Mouse (Mus musculus) ES-E14 (cell line): ENCODE data around the gene Tgm5. TPM values are rescaled to one million over a fixed set of nuclear protein-coding genes. Genes with fewer than 3 reads are reported as not detected.

ENCODE experiments used
- DNase-seq: peaks from one replicate; pipeline ENCODE4 v3.0.0-alpha.2; 2013; ENCODE audit warnings: low read depth, low spot score
- H3K27ac ChIP-seq: 2 replicates; pipeline ENCODE4 v1.5.1; 2012; ENCODE audit warnings: low read depth, mild to moderate bottlenecking, low read length, moderate library complexity, mixed read lengths; ENCODE audit not compliant: poor library complexity, insufficient read depth, severe bottlenecking
- H3K36me3 ChIP-seq: 2 replicates; pipeline ENCODE4 v1.6.1; 2012; ENCODE audit warnings: mild to moderate bottlenecking, low read length, moderate library complexity, mixed read lengths; ENCODE audit not compliant: control insufficient read depth, poor library complexity, insufficient read depth, severe bottlenecking
- H3K4me1 ChIP-seq, 2 experiments: fragments of 150-350 bp in 1 of 2; sonication (generic) in 1 of 2; 2 replicates each; pipeline ENCODE4 v1.6.1; 2012; ENCODE audit warnings: low read length in 2 of 2, mild to moderate bottlenecking in 1 of 2, mixed read lengths in 1 of 2; ENCODE audit not compliant: control insufficient read depth in 2 of 2, insufficient read depth in 2 of 2, poor library complexity in 1 of 2
- H3K4me3 ChIP-seq, 2 experiments: fragments of 150-350 bp in 1 of 2; sonication (generic) in 1 of 2; 2 replicates each; pipeline ENCODE4 v1.5.1; 2012; ENCODE audit warnings: low read length in 2 of 2, low read depth in 1 of 2, mild to moderate bottlenecking in 1 of 2, mixed read lengths in 1 of 2; ENCODE audit not compliant: insufficient read depth in 1 of 2, poor library complexity in 1 of 2, severe bottlenecking in 1 of 2
- H3K9ac ChIP-seq: 2 replicates; pipeline ENCODE4 v1.6.1; 2012; ENCODE audit warnings: low read depth, mild to moderate bottlenecking, low read length, mixed read lengths; ENCODE audit not compliant: poor library complexity, insufficient read depth, severe bottlenecking
- H3K9me3 ChIP-seq: fragments of 150-350 bp; sonication (generic); 2 replicates; pipeline ENCODE4 v1.6.1; 2012; ENCODE audit warnings: low read depth, mild to moderate bottlenecking, low read length; ENCODE audit not compliant: control insufficient read depth, insufficient read depth
- CHD2 ChIP-seq: IDR thresholded peaks from 2 replicates; pipeline ENCODE4 v1.6.1; 2014; ENCODE audit warnings: mild to moderate bottlenecking, low read depth, low read length, inconsistent platforms
- HCFC1 ChIP-seq: IDR thresholded peaks from 2 replicates; pipeline ENCODE4 v1.6.1; 2012; ENCODE audit warnings: low read length, inconsistent platforms, borderline replicate concordance; ENCODE audit not compliant: insufficient read depth
- MAFK ChIP-seq: IDR thresholded peaks from 2 replicates; pipeline ENCODE4 v1.6.1; 2014; ENCODE audit warnings: mild to moderate bottlenecking, low read depth, low read length, inconsistent platforms; ENCODE audit not compliant: insufficient read depth
- ZC3H11A ChIP-seq: IDR thresholded peaks from 2 replicates; pipeline ENCODE4 v1.6.1; 2012; ENCODE audit warnings: low read depth, mild to moderate bottlenecking, inconsistent platforms, low read length, borderline replicate concordance
- ZNF384 ChIP-seq: IDR thresholded peaks from 2 replicates; pipeline ENCODE4 v1.6.1; 2012; ENCODE audit warnings: low read depth, low read length, inconsistent platforms
- in situ Hi-C, 2 experiments: fragments of 600-800 bp; cut with MboI; formaldehyde crosslinking; loops; one replicate each; pipeline ENCODE4 v1.15.1; 2025; ENCODE audit warnings: low sequenced_read_pairs in 2 of 2, inconsistent platforms in 1 of 2; ENCODE audit not compliant: unreplicated experiment in 2 of 2
- total RNA-seq: library from RNA; depleted of rRNA; stranded (reverse); fragments of 300-350 nt; gene quantifications from 2 replicates; pipeline ENCODE4 v1.2.3, GENCODE M21; 2012

The Tgm5 gene
- total RNA-seq, 1 experiment = not detected

DNA sequence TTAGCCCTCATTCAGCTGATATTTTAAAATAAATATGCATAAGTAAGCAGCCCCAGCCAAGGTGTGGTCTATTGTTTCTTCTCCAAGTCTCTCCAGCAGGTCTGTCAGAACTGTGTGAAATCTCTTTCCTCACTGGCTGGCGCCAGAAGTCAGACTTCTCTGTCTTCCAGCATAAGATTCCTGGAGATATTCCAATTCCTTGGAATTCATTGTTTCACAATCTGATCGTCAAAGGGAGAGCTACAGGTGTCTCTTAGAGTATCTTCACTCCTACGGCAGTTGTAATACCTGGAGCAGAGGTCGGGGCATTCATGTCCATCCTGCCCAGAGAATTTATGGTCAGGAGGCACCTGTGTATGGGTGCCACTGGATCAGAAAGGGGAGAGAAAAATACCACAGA lies 4.1 kb upstream of the Tgm5 start:
- Histone ChIP-seq H3K4me3 (no peak overlapping the region), H3K27ac (no peak overlapping the region), H3K4me1 (no peaks in the 10 kb centered on the region), H3K9me3 (no peaks in the 10 kb centered on the region), H3K9ac (no peak overlapping the region), H3K36me3 (no peaks in the 10 kb centered on the region)
- no peak for DNase-seq
- in situ Hi-C loops = loop anchor here in 1 of 2 experiments (10.0 kb wide), 1 partner anchor 105 kb away; no protein-coding TSS in a partner anchor
- TF ChIP-seq CHD2 (no peak), MAFK (no peak), ZNF384 (no peak), ZC3H11A (no peak), HCFC1 (no peak)

DNA sequence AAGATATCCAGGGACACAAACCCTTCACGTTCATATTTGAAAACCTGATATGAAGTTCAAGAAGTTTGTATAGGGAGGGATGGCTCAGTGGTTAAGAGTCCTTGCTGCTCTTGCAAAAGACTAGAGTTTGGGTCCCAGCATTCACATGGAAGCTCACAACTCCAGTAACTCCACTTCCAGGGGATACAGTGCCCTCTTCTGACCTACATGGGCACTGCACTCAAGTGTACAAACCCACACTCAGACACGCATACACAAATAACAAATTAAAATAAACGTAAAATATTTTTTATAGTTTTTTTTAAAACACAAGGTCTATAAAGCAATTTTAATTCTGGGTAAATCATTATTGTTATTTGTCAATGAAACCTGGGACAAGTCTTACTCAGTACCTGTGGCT lies 2.9 kb upstream of the Tgm5 start:
- H3K4me3 ChIP-seq = no peak overlapping the region
- H3K4me1 ChIP-seq = no peaks in the 10 kb centered on the region
- DNase-seq = peak; percentile 4
- H3K9ac ChIP-seq = no peak overlapping the region
- no peak for TF ChIP-seq HCFC1
- TF ChIP-seq ZC3H11A = peak; percentile 38; the same call in 1 of the 2 replicates
- H3K27ac ChIP-seq = no peak overlapping the region
- H3K36me3 ChIP-seq = no peaks in the 10 kb centered on the region
- no peaks in the 10 kb centered on the region for H3K9me3 ChIP-seq
- in situ Hi-C loops = no loop called here

DNA sequence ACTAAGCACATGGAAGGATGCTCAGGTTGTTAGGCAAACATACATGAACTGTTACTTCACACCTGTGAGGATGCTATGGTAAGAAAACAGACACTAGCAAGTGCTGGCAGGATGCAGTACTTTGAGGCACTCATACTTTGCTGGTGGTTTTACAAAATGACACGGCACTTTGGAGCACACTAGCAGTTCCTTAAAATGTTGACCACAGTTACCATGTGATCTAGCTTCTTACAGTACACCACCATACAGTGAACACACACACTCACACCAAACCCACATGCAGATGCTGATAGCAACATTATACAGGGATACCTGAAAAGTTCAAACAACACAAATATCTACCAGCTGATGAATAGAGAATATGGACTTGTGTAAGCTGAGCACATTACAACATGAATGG lies 3.0 kb downstream of the Tgm5 start:
- in situ Hi-C loops = no loop called here
- TF ChIP-seq MAFK (no peak), CHD2 (no peak)
- no peak for DNase-seq
- no peaks in the 10 kb centered on the region for H3K36me3 ChIP-seq
- no peak overlapping the region for H3K4me3 ChIP-seq
- H3K27ac ChIP-seq = no peak overlapping the region
- no peak overlapping the region for H3K9ac ChIP-seq
- H3K4me1 ChIP-seq = no peaks in the 10 kb centered on the region
- no peaks in the 10 kb centered on the region for H3K9me3 ChIP-seq

DNA sequence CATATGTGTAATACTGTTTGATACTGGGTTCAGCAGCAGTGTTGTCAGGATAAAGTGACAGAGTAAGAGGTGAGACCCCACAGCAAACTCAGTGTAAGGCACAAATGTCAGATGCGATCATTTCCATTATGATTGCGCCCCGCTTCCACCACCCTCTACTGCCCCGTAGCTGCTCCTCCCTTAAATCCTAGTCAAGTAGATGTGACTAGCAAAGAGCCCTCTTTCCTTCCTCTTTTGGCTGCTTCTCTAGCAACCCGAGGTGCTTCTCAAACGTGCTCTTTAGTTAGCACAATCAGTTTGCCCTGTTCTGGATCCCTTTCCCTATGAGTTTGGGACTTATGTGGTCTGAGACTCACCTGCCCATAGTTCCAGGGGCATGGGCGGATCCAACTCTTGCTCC lies 10.9 kb downstream of the Tgm5 start:
- no peak for DNase-seq

DNA sequence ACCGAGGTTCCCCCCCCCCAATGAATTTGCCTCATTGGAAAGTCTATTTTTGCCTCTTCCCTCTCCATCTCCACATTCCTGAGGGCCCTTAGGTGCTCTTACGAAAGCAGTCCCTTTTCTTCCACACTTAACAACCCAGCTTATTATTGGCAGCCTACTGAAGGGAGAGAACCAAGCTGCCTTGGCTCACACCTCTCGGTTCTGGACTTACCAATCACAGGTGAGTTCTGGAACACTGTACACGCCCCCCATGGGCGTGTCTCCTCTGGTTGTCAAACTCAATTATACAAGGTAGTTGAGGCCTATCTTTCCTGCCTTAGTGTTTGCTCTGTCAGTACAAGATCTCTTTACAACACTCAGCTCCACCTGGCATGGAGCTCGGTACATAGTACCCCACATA lies 13.8 kb downstream of the Tgm5 start:
- Histone ChIP-seq H3K27ac (no peak overlapping the region), H3K9ac (no peak overlapping the region), H3K4me1 (no peaks in the 10 kb centered on the region; a peak in 1 of 4 replicates), H3K36me3 (no peaks in the 10 kb centered on the region), H3K4me3 (no peak overlapping the region), H3K9me3 (no peaks in the 10 kb centered on the region)
- no peak for TF ChIP-seq ZNF384
- TF ChIP-seq MAFK = no peak
- TF ChIP-seq CHD2 = no peak
- TF ChIP-seq HCFC1 = no peak
- TF ChIP-seq ZC3H11A = no peak
- in situ Hi-C loops = no loop called here
- peak; percentile 19 for DNase-seq

More for the DNA sequence above, 10.9 kb downstream of the Tgm5 start:
- in situ Hi-C loops = no loop called here
- Histone ChIP-seq H3K9me3 (no peaks in the 10 kb centered on the region), H3K4me1 (no peaks in the 10 kb centered on the region; a peak in 1 of 4 replicates), H3K36me3 (no peaks in the 10 kb centered on the region), H3K9ac (no peak overlapping the region), H3K4me3 (no peak overlapping the region), H3K27ac (no peak overlapping the region)
- no peak for TF ChIP-seq ZNF384
- TF ChIP-seq MAFK = no peak
- no peak for TF ChIP-seq CHD2
- no peak for TF ChIP-seq ZC3H11A
- no peak for TF ChIP-seq HCFC1
